Mouse (Mus musculus): ENCODE results near the gene Fam228a. TPM values are rescaled to one million over a fixed set of nuclear protein-coding genes. Genes with fewer than 3 reads are reported as not detected.
A peak's percentile ranks its signal among the peaks of the same experiment; 100 is the strongest.

Fam228a gene
- polyA plus RNA-seq, 1 experiment from 2014 or later: 1.7 TPM

DNA sequence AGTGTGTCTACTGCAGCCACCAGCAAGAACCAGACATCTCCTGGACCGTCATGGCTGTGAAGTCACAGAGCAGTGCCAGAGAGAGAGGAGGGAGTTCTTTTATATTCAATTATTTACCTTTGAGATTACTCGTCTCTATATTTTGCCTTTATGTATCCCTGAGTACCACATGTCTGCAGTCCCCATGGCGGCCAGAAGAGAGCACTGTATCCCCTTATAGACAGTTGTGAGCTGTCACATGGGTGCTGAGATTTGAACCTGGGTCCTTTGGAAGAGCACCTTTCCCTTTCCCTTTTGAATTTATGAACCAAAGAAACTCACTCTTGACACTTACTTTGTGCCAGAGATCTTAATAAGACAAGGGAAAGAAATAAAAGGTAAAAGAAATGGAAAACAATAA lies 9.1 kb downstream of the Fam228a start:
- Histone ChIP-seq H3K27ac (ENCODE audit: low read depth, low read length) (no peak overlapping the region), H3K9me3 (ENCODE audit: control insufficient read depth, low read length) (no peaks in the 10 kb centered on the region), H3K4me1 (ENCODE audit: control insufficient read depth, insufficient read depth, low read length) (no peaks in the 10 kb centered on the region), H3K9ac (replicated peaks; ENCODE audit: low read depth, low read length) (no peak overlapping the region), H3K27me3 (ENCODE audit: control insufficient read depth, insufficient read depth, low read length) (no peaks in the 10 kb centered on the region), H3K4me2 (ENCODE audit: low read depth, low read length) (no peak overlapping the region), H3K36me3 (ENCODE audit: control insufficient read depth, insufficient read depth, low read length) (no peaks in the 10 kb centered on the region), H3K4me3 (ENCODE audit: low read depth, low read length) (no peak overlapping the region)
- ATAC-seq (ENCODE audit: low read depth): no peak
- 89% methylated on average over 3 of the region's 3 CpGs for WGBS

DNA sequence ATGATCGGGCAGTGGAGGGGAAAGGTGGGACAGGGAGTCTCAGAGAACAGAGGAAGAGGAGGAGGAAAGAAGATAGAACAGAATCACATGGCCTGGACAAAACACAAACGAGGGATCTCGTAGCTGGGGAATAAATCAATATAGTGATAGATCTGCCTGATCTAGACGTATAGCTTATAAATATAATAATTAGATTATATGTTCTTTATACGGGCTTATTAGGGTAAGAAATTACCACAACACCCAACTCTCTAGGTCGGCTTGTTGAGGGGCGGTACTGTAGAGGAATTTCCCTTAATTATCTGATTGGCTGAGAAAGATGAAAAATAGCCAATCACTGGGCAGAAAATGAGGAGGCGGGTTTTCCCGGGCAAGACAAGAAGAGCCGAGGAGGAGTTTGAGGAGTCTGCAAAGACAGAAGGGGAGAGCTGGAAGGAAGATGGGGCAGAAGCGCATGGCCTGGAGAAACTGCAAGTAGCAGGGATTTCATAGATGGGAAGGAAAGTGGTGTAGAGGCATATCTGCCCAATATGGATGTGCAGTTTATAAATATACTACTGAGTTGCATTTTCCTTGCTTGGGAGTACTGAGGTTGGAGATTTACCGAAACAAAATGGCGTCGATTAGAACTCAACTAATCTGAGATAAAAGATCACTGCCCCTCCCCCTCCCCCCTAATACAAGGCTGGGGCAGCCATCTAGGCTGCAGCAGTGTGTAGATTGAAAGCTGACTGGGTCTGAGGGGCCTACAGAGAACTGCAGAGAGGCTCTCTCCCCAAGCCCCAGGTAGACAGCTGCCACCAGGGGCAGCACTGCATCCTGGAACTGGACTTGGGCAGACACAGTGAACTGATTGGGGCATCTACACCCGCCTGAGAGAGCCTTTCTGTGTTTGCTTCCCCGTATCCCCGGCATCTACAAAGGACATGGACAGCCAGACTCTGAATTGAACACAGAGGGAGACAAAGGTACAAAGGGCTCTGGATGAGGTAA lies 18.2 kb downstream of the Fam228a start:
- no peak overlapping the region for H3K27ac ChIP-seq (ENCODE audit: low read depth, low read length)
- H3K4me3 ChIP-seq (ENCODE audit: low read depth, low read length): no peak overlapping the region
- H3K4me2 ChIP-seq (ENCODE audit: low read depth, low read length): no peak overlapping the region
- H3K9ac ChIP-seq (replicated peaks; ENCODE audit: low read depth, low read length): no peak overlapping the region
- 78% methylated on average over 17 of the region's 17 CpGs for WGBS
- H3K9me3 ChIP-seq (ENCODE audit: control insufficient read depth, low read length): no peaks in the 10 kb centered on the region
- no peaks in the 10 kb centered on the region for H3K36me3 ChIP-seq (ENCODE audit: control insufficient read depth, insufficient read depth, low read length)
- H3K27me3 ChIP-seq (ENCODE audit: control insufficient read depth, insufficient read depth, low read length): no peaks in the 10 kb centered on the region
- no peak for ATAC-seq (ENCODE audit: low read depth)
- H3K4me1 ChIP-seq (ENCODE audit: control insufficient read depth, insufficient read depth, low read length): no peaks in the 10 kb centered on the region

- Histone ChIP-seq H3K36me3 (ENCODE audit: control insufficient read depth, insufficient read depth, low read length) (no peaks in the 10 kb centered on the region), H3K4me3 (ENCODE audit: low read depth, low read length) (no peak overlapping the region), H3K4me2 (ENCODE audit: low read depth, low read length) (no peak overlapping the region), H3K4me1 (ENCODE audit: control insufficient read depth, insufficient read depth, low read length) (no peaks in the 10 kb centered on the region), H3K9ac (replicated peaks; ENCODE audit: low read depth, low read length) (no peak overlapping the region), H3K27me3 (ENCODE audit: control insufficient read depth, insufficient read depth, low read length) (no peaks in the 10 kb centered on the region), H3K27ac (ENCODE audit: low read depth, low read length) (no peak overlapping the region), H3K9me3 (ENCODE audit: control insufficient read depth, low read length) (no peaks in the 10 kb centered on the region)
- 87% methylated on average over 13 of the region's 13 CpGs for WGBS
- ATAC-seq (ENCODE audit: low read depth): no peak
Measured at GRCm38 (mm10) chr12:4719066-4719761, 19.0 kb downstream of the Fam228a start.

DNA sequence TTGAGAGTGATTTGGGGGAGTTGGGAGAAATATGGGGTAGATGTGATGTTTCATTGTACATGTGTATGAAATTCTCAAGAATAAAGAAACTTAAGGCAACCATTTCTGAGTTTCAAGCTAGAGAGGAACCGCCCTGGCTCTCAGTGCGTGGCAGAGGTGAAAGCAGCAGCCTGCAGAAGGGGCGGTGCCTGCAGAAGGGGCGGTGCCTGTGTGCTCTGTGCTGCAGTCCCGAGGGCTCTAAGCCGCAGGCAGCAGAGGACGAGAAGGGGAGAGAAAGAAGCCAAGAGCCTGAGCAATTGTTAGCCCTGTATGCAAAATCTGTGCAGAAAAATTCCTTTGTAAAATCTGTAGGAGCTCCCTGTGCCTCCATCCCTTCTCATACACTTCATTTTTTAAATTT lies 20.8 kb downstream of the Fam228a start:
- H3K4me2 ChIP-seq (ENCODE audit: low read depth, low read length): no peak overlapping the region
- H3K9ac ChIP-seq (replicated peaks; ENCODE audit: low read depth, low read length): no peak overlapping the region
- peak; percentile 90; the same call in 1 of the 2 replicates for ATAC-seq (ENCODE audit: low read depth)
- no peaks in the 10 kb centered on the region for H3K27me3 ChIP-seq (ENCODE audit: control insufficient read depth, insufficient read depth, low read length)
- no peak overlapping the region for H3K27ac ChIP-seq (ENCODE audit: low read depth, low read length)
- H3K4me3 ChIP-seq (ENCODE audit: low read depth, low read length): no peak overlapping the region
- H3K4me1 ChIP-seq (ENCODE audit: control insufficient read depth, insufficient read depth, low read length): no peaks in the 10 kb centered on the region
- no peaks in the 10 kb centered on the region; the same call in 1 of the 2 replicates for H3K36me3 ChIP-seq (ENCODE audit: control insufficient read depth, insufficient read depth, low read length)
- 8% methylated on average over 7 of the region's 7 CpGs for WGBS
- H3K9me3 ChIP-seq (ENCODE audit: control insufficient read depth, low read length): no peaks in the 10 kb centered on the region

GRCm38 (mm10) chr12:4715606-4716005 lies 22.6 kb downstream of the Fam228a start:
- 86% methylated on average over 10 of the region's 10 CpGs for WGBS
- H3K4me2 ChIP-seq (ENCODE audit: low read depth, low read length): no peak overlapping the region

DNA sequence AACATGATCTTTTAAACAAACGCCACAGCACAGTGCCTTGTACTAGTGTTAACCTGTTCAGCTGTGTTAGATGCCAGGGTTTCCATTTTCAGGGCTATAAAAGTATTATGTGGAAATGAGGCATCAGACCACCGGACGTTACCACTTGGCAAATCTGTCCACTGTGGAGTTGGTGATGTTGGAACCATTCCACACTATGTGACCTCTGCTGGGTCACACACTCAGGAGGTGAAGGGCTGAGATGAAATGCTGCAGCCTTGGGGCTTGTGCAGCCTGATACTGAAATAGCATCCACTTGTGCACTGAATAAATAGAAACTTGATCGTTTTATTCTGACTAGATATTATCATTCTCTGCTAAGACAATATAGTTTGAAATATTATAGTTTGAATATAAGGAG lies 24.9 kb downstream of the Fam228a start:
- Histone ChIP-seq H3K4me2 (ENCODE audit: low read depth, low read length) (no peak overlapping the region), H3K9me3 (ENCODE audit: control insufficient read depth, low read length) (no peaks in the 10 kb centered on the region), H3K4me3 (ENCODE audit: low read depth, low read length) (no peak overlapping the region), H3K36me3 (ENCODE audit: control insufficient read depth, insufficient read depth, low read length) (no peaks in the 10 kb centered on the region; the same call in 1 of the 2 replicates), H3K4me1 (ENCODE audit: control insufficient read depth, insufficient read depth, low read length) (no peaks in the 10 kb centered on the region), H3K9ac (replicated peaks; ENCODE audit: low read depth, low read length) (no peak overlapping the region), H3K27me3 (ENCODE audit: control insufficient read depth, insufficient read depth, low read length) (no peaks in the 10 kb centered on the region), H3K27ac (ENCODE audit: low read depth, low read length) (no peak overlapping the region)
- no peak for ATAC-seq (ENCODE audit: low read depth)
- 74% methylated on average over 4 of the region's 4 CpGs for WGBS

More at GRCm38 (mm10) chr12:4715606-4716005, 22.6 kb downstream of the Fam228a start:
- Histone ChIP-seq H3K9ac (replicated peaks; ENCODE audit: low read depth, low read length) (no peak overlapping the region), H3K36me3 (ENCODE audit: control insufficient read depth, insufficient read depth, low read length) (no peaks in the 10 kb centered on the region; the same call in 1 of the 2 replicates), H3K4me3 (ENCODE audit: low read depth, low read length) (no peak overlapping the region), H3K4me1 (ENCODE audit: control insufficient read depth, insufficient read depth, low read length) (no peaks in the 10 kb centered on the region), H3K27me3 (ENCODE audit: control insufficient read depth, insufficient read depth, low read length) (no peaks in the 10 kb centered on the region), H3K9me3 (ENCODE audit: control insufficient read depth, low read length) (no peaks in the 10 kb centered on the region), H3K27ac (ENCODE audit: low read depth, low read length) (no peak overlapping the region)
- ATAC-seq (ENCODE audit: low read depth): no peak

DNA sequence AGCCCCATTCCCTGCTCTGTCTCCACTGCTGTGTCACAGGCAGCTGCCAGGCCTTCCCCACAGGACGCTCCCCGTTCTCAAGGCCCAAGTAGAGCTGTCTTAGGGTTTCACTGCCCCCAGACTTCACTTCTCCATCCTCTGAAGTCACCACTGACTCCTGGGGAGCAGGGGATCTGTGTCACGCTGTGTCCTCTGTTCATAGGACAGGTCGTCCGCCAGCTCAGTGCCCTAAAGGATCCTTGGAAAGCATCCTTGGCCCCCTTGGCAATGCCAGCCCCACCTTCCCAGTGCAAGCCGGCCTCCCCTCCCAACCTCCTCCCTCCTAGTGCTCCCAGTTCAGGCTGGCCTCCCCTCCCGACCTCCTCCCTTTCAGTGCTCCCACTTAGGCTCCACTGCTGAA lies 28.3 kb downstream of the Fam228a start:
- no peaks in the 10 kb centered on the region for H3K27me3 ChIP-seq (ENCODE audit: control insufficient read depth, insufficient read depth, low read length)
- H3K36me3 ChIP-seq (ENCODE audit: control insufficient read depth, insufficient read depth, low read length): peaks cover 6% of the 10 kb centered on the region; the same call in 1 of the 2 replicates
- 91% methylated on average over 7 of the region's 7 CpGs for WGBS
- H3K9ac ChIP-seq (replicated peaks; ENCODE audit: low read depth, low read length): no peak overlapping the region
- no peaks in the 10 kb centered on the region for H3K4me1 ChIP-seq (ENCODE audit: control insufficient read depth, insufficient read depth, low read length)
- H3K4me2 ChIP-seq (ENCODE audit: low read depth, low read length): no peak overlapping the region
- no peak overlapping the region for H3K27ac ChIP-seq (ENCODE audit: low read depth, low read length)
- no peak for ATAC-seq (ENCODE audit: low read depth)
- H3K4me3 ChIP-seq (ENCODE audit: low read depth, low read length): no peak overlapping the region
- H3K9me3 ChIP-seq (ENCODE audit: control insufficient read depth, low read length): no peaks in the 10 kb centered on the region

DNA sequence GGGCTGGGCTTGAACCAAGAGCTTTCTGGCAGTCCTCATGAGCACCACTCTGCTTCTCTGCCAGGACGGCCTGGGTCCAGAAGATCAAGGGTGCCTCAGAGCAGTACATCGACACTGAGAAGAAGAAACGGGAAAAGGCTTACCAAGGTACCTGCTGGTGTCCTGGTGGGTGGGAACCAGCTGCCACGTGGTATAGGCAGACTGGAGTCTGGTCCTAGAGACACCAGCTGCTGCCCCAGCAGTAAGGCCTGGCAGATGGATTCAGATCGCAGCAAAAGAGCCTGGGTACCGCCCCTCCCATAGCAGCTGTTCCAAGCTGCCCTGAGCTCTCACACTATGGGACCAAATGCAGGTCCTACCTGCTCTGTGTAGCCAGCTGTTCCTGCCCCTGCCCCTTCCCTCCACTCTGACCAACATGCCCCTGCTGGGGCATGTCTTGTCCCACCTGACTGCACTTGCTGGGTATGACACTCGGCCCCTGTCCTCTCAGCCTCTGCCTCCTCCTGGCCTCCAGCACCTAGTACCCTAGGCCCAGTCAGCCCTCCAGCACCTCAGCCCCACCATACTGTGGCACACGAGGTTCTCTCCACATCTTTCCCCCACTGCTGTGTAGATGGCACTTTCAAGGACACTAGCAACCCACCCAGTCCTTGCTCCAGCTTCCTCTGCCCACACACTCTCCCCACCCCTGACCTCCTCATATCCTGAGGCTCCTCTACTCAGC lies 29.2 kb downstream of the Fam228a start:
- H3K4me1 ChIP-seq (ENCODE audit: control insufficient read depth, insufficient read depth, low read length): no peaks in the 10 kb centered on the region
- peaks cover 6% of the 10 kb centered on the region; the same call in 1 of the 2 replicates for H3K36me3 ChIP-seq (ENCODE audit: control insufficient read depth, insufficient read depth, low read length)
- no peak overlapping the region for H3K4me2 ChIP-seq (ENCODE audit: low read depth, low read length)
- no peak overlapping the region for H3K9ac ChIP-seq (replicated peaks; ENCODE audit: low read depth, low read length)
- H3K4me3 ChIP-seq (ENCODE audit: low read depth, low read length): no peak overlapping the region
- WGBS: 69% methylated on average over 8 of the region's 8 CpGs
- no peak for ATAC-seq (ENCODE audit: low read depth)
- no peaks in the 10 kb centered on the region for H3K27me3 ChIP-seq (ENCODE audit: control insufficient read depth, insufficient read depth, low read length)
- no peaks in the 10 kb centered on the region for H3K9me3 ChIP-seq (ENCODE audit: control insufficient read depth, low read length)
- H3K27ac ChIP-seq (ENCODE audit: low read depth, low read length): no peak overlapping the region
